Mouse (Mus musculus) adrenal gland, adult 8-10 months (tissue): ENCODE results near the gene Prrc2b. TPM values are rescaled to one million over a fixed set of nuclear protein-coding genes. Genes with fewer than 3 reads are reported as not detected.
A peak's percentile ranks its signal among the peaks of the same experiment; 100 is the strongest.

ENCODE experiments used
- DNase-seq: peaks from one replicate; pipeline ENCODE4 v3.0.0; 2022
- total RNA-seq, 4 experiments: library from RNA; stranded (reverse); gene quantifications; 2 replicates each; pipeline ENCODE4 v1.2.4; 2022

Gene Prrc2b
- total RNA-seq, 4 experiments from 2014 or later, result 140 to 182 (median 166) TPM

- DNase-seq, result peak; percentile 97
Measured at GRCm38 (mm10) chr2:32137667-32138266, 13.1 kb upstream of the Prrc2b start.

DNA sequence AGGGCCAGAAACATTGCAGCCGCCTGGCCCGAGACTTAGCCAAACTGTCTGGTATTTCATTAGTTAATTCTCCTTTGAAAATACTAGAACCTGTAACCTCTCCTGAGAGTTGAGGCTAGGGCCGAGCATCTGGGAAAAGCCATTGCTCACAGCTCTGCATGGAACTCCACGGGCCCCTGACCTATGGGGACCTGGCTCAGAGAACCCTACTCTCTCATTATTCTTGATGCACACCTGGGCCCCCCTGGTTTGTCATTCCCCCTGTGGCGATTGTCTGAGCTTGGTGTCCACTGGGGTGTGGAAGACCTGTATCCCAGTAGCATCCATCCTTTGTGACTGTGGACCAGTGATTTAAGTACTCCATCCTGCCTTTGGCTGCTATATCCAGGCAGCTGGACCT, 11.5 kb upstream of the Prrc2b start:
- no peak for DNase-seq

DNA sequence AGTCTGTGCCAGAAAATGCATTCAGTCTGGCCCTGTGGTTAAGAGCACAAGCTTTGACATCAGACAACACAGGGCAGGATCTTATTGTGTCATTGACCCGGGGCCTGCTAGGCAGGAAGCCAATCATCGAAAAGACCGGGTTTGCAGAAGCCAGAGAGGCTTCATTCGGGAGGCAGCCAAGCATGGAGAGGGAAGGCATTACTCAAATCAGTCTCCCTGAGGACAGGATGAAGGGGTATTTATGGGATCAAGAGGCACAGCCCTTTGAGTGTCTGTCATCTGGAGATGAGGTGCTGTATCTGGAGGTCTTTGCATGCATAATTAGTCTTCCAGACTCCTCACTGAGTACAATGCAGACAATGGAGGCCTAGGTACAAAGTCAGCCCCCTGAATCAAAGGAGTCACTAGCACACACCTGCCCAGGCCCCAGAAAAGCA, 10.4 kb upstream of the Prrc2b start:
- no peak for DNase-seq

DNA sequence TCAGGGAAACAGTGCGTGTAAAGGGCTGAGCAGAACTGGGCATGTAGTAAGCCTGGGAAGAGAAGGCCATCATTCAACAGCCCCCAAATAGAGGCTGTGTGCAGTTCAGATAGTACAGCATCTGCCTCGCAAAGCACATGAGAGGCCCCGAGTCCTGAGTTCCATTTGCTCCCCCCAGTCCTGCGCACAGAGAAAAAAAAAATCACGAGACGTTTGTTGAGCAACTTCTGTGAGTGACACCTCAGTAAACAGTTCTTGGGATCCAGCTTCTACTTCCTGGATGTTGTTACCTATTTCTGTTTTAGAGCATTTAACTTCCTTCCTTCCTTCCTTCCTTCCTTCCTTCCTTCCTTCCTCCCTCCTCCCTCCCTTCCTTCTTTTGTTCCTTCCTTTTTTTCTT, 9.3 kb upstream of the Prrc2b start:
- DNase-seq, result no peak

DNA sequence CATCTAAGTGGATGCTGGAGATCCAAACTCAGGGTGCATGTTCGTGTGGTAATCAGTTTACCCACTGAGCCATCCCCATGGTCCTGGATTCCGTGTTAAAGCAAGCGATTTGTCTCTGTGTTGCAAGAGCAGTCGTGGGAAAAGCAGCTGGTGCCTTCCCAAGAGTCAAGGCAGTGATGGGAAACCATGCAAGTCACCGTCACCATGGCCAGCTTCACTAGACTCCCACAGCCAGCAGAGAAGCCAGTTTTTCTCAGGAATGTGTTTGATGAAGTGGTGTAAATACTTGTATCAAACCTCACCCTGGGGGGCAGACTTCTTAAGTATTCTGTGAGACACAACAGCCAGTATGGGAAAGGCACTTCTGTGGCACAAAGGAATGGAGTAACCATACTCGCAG, 8.5 kb upstream of the Prrc2b start:
- DNase-seq, result no peak

DNA sequence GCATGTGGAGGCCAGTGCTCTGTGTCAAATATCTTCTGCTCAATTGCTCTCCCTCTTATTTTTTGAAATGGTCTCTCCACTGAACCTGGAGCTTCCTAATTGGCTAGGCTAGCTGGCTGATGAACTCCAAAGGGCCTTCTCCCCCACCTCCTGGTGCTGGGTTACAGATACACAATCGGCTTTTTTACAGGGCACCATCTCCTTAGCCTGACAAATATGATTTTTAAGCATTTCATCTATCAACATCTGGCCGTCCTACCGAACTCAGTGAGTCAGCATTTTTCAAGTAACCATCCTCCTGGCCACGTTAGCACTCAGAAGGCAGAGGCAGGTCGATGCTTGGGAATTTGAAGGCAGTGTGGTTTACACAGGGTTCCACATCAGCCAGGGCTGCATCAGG, 6.2 kb upstream of the Prrc2b start:
- DNase-seq, result no peak

GRCm38 (mm10) chr2:32146617-32147162, 4.2 kb upstream of the Prrc2b start:
- DNase-seq, result peak; percentile 73

DNA sequence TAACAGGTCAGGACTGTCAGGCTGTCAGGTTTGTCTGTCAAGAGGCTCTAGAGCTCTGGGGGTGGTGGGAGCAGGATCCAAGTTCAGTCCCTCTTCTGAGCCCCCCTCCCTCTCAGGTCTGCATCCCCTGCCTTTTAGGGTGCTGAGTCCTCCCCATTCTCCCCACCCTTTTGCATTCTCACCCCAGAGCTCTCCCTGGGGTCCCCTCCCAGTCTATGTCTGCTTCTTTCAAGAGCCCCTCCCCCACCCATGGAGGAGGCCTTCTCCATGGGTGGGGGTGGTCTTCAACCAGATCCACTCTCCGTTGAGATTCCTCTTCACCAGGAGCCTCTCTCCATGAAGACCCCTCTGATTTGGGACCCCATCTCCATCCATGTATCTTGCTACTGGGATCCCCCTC, 747 bp upstream of the Prrc2b start:
- no peak for DNase-seq

DNA sequence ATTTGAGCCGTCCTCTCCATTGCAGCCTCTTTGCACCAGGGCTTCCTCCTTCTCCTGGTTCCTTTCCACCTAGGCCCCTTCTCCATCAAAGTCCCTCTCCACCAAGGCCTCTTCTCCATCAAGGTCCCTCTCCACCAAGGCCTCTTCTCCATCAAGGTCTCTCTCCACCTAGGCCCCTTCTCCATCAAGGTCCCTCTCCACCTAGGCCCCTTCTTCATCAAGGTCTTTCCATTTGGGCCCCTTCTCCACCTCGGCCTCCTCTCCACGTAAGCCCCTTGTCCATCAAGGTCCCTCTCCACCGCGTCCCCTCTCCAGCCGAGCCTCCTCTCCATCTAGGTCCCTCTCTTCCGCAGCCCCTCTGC, 339 bp upstream of the Prrc2b start:
- no peak for DNase-seq

GRCm38 (mm10) chr2:32151660-32152366, 931 bp downstream of the Prrc2b start:
- no peak for DNase-seq

DNA sequence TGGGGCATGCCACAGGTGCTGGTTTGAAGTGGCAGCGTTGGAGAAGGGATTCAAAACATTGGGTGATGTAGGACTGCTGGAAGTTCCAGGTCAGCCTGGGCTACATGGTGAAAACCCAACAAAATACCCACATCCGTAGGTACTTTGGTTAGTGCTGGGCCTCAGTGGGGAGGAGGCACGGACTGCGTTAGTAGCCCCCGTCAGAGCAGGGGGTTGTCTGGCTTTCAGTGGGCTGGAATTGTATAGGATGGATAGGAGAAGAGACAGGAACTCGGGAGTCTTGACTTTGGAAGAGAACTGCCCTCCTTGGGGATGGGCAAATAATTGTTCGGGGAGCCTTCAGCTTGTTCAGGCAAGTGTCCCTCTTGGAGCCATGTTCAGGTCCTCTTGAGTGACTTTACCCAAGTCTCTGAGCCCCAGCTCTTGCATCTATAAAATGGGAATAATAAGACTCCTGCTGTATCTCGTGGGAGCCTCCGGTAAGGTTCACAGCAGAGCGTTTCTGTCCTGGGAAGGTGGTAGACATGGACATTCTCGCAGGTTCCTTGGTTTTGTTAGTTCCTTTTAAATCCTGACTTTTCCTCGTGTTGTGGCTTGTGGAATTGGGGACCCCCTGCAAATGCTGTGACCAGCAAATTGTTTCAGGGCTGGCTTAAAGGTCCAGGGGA, 1.6 kb downstream of the Prrc2b start:
- no peak for DNase-seq

GRCm38 (mm10) chr2:32153041-32153790, 2.3 kb downstream of the Prrc2b start:
- DNase-seq, result no peak

GRCm38 (mm10) chr2:32153791-32154119, 2.9 kb downstream of the Prrc2b start:
- DNase-seq, result no peak

DNA sequence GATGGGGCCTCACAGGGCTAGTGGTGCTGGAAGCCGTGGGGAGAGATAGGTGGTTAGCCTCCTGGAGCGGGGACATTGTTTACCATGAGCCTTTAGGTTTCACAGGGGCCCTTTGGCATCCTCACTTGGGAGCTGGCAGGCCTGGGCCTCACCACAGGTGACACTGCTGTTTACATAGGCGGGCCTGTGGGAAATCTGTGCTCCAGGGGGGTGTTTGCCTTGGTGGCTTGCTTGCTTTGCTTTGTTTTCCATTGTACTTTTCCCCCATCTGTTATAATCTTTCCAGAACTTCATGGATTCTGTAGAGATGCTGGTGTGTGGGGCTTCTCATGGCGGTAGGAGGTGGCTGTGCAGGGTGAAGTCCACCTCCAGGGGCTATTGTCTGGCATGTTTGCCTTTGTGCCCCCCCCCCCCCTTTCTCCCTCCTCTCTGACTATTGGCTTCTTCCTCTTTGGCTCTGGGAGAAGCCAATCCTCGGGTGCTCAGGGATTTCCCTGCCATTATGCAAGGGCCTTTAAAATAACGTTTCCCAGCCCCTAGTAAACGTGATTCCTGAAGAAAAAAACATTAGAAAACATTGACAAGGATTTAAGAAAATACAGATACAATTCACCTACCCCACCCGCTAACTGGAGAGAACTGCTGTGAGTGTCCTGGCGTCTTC, 3.6 kb downstream of the Prrc2b start:
- no peak for DNase-seq

DNA sequence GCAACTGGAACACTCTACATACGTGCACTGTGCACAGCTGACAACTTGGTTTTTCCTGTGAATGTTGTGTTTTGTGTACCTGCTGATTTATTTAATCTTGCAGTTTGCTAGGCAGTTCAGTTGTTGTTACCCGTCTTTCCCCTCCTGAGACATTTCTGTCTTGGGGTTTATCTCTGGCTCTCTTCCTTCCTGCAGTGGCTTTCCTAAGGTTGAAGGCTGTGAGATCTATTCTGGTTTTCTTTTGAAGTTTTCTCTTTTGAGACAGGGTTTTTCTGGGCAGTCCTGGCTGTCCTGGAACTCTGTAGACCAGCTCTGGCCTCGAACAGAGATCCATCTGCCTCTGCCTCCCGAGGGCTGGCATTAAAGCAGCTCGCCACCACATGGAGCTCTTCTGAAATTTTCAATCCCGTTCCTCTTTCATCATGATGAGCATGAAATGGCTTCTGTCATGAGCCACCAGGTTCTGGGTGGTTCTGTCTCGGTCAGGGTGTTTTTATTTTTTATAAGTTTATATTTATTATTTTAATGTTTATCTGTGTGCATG, 4.2 kb downstream of the Prrc2b start:
- DNase-seq, result no peak

DNA sequence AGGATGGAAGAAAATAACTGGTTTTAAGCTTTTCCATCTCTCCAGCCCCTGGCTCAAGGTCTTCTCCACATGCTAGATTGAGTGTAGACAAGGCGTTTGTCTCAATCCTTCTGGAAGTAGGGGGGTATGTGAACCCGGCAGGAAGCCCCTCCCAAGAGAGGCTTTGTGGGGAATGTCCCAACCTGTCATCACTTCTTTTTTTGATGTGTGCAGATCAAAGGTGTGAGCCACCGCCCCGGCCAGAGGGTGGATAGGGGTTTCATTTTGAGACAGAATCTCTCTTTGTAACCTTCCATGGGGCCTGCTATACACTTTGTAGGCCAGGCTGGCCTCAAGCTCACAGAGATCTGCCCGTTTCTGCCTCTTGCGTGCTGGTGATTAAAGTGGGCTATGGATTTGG, 4.7 kb downstream of the Prrc2b start:
- no peak for DNase-seq

DNA sequence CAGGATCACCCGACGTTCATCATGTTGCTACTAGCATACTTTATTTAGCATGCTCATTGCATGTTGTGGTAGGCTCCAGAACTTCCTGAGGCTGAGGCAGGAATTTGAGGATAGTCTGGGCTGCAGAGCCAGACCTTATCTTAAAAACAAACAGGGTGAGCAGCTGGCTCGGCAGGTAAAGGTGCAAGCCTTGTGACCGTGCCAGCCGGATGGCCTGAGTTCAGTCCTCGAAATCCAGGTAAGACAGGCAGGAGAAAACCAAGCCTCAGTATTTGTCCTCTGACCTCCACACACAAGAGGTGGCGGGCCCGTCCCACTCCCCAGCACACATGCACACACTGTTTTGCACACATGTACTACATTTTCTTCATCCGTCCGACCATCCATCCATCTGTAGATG, 5.8 kb downstream of the Prrc2b start:
- no peak for DNase-seq

DNA sequence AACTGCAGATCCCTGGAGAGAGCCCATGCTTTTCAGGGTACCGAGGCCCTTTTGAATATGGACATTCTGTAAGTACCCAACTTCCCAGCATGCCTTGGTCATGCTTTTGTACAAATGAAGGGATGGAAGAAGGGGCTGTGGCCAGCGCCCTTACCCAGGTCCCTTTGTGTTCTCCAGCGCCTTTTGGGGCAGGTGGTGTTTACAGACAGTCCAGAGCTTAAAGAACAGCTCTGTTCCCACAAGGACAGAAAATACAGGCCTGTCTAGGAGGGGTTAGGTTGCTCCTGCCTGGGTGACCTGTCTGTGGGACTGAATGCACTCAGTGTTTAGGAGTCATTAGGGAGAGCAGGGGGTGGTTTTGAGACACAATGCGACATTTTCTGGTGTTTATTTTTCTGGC, 6.4 kb downstream of the Prrc2b start:
- no peak for DNase-seq

DNA sequence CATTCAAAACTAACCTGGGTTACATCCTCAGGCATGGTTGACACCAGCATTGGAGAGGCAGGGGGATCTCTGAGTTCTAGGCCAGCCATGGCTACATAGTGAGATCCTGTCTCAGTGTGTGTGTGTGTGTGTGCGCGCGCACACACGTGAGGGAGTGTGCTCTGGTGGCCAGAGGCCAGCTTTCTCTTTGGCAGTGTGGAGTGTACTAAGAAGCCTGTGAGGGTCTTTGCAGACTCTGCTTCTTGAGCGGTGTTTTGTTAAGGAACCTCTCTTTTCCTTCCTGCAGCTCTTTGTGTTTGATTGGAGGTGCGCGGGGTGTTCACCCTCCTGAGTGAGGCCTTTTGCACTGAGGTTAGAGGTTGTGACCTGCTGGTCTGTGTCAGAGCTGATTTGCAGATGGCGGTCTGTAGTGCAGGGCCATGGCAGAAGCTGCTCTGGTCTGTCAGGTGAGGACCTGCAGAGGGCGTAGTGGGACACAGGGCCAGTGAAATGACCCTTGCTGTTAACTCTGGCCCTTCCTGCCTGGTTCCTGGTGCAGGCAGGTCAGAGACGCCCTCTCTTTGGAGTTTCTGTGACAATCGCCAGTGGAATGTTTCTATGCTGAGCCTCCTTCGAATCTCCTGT, 7.8 kb downstream of the Prrc2b start:
- no peak for DNase-seq

DNA sequence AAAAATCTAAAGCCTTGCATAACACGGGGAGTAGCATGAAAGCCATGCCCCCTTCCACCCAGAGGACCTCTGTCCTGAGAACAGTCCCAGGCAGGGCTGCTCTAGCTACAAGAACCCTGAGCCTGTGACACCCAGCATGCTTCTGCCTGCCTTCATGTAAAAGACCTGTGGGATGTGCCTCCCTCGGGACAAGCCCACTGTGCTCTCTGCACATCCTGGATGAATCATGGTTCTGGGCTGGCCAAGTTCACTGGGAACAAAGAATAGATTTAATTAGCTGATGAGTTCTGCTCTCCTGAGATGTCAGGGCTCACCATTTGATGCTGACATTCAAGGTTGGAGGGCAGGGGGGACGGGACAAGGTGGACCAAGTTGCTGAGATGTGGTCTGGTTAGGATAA, 9.6 kb downstream of the Prrc2b start:
- no peak for DNase-seq

DNA sequence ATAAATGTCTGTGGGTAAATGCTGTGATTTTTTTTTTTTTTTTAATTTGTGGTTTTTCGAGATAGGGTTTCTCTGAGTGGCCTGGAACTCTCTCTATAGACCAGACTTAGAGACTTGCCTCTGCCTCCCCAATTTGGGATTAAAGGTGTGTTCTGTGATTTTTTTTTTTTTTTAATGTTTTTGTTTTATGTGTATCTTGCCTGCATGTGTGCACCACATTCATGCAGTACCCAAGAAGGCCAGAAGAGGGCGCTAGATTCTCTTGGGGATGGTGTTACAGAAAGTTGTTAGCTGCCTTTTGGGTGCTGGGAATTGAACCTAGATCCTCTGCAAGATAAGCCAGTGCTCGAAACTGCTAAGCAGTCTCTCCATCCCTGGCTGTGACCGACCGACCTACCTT, 10.1 kb downstream of the Prrc2b start:
- no peak for DNase-seq

- DNase-seq, result no peak
Measured at GRCm38 (mm10) chr2:32162102-32162501, 11.2 kb downstream of the Prrc2b start.
